Mouse (Mus musculus) v-Abl transformed pro-B cells (cell line): ENCODE measurements around the gene 1700122O11Rik.

Source experiments
- in situ Hi-C, 2 experiments: fragments of 400-800 bp; cut with MboI; formaldehyde crosslinking; loops; one replicate each; pipeline ENCODE4 v1.15.1; 2025; ENCODE audit not compliant: unreplicated experiment in 2 of 2

The 1700122O11Rik gene

GRCm38 (mm10) chr17:48038193-48038592 is at the start of gene 1700122O11Rik:
1700122O11Rik (minus strand) TSS chr17:48038293.
- in situ Hi-C loops: loop anchor here in 1 of 2 experiments (5.0 kb wide), 1 partner anchor 86 kb away; no protein-coding TSS in a partner anchor

GRCm38 (mm10) chr17:48080626-48081025 is 42.5 kb upstream of the 1700122O11Rik start:
- in situ Hi-C loops: loop anchor here in 1 of 2 experiments (25.0 kb wide), 1 partner anchor 718 kb away; the partner anchor contains the start of gene Mrps10

- in situ Hi-C loops: no loop called here
Measured at GRCm38 (mm10) chr17:48067729-48068128, 29.6 kb upstream of the 1700122O11Rik start.

GRCm38 (mm10) chr17:48067083-48067614 is 29.1 kb upstream of the 1700122O11Rik start:
- in situ Hi-C loops: no loop called here

GRCm38 (mm10) chr17:48065081-48065501 is 27.0 kb upstream of the 1700122O11Rik start:
- in situ Hi-C loops: no loop called here

- in situ Hi-C loops: no loop called here
Measured at GRCm38 (mm10) chr17:48064196-48064843, 26.2 kb upstream of the 1700122O11Rik start.

GRCm38 (mm10) chr17:48057382-48057781 is 19.3 kb upstream of the 1700122O11Rik start:
- in situ Hi-C loops: no loop called here

- in situ Hi-C loops: no loop called here
Measured at GRCm38 (mm10) chr17:48055076-48055816, 17.2 kb upstream of the 1700122O11Rik start.

GRCm38 (mm10) chr17:48053646-48054045 is 15.6 kb upstream of the 1700122O11Rik start:
- in situ Hi-C loops: no loop called here

GRCm38 (mm10) chr17:48052338-48053067 is 14.4 kb upstream of the 1700122O11Rik start:
- in situ Hi-C loops: no loop called here

- in situ Hi-C loops: no loop called here
Measured at GRCm38 (mm10) chr17:48051638-48052337, 13.7 kb upstream of the 1700122O11Rik start.

GRCm38 (mm10) chr17:48045631-48046030 is 7.5 kb upstream of the 1700122O11Rik start:
- in situ Hi-C loops: loop anchor here (5.0 to 10.0 kb wide), 5 partner anchors 49 to 248 kb away; no protein-coding TSS in a partner anchor

GRCm38 (mm10) chr17:48043154-48043880 is 5.2 kb upstream of the 1700122O11Rik start:
- in situ Hi-C loops: loop anchor here (5.0 to 10.0 kb wide), 2 partner anchors 51 to 141 kb away; no protein-coding TSS in a partner anchor

GRCm38 (mm10) chr17:48041351-48042287 is 3.5 kb upstream of the 1700122O11Rik start:
- in situ Hi-C loops: loop anchor here (5.0 to 10.0 kb wide), 2 partner anchors 53 to 139 kb away; no protein-coding TSS in a partner anchor

- in situ Hi-C loops: loop anchor here in 1 of 2 experiments (5.0 kb wide), 1 partner anchor 87 kb away; no protein-coding TSS in a partner anchor
Measured at GRCm38 (mm10) chr17:48039232-48039866, 1.3 kb upstream of the 1700122O11Rik start.

- in situ Hi-C loops: loop anchor here in 1 of 2 experiments (5.0 kb wide), 1 partner anchor 85 kb away; no protein-coding TSS in a partner anchor
Measured at GRCm38 (mm10) chr17:48036921-48037320, 1.2 kb downstream of the 1700122O11Rik start.
